Mouse (Mus musculus) heart, adult 2 months (tissue): ENCODE data around the gene Top1.

Source experiments
- CTCF ChIP-seq: fragments of 200-600 bp; IDR thresholded peaks from 2 replicates; pipeline ENCODE4 v1.8.1; 2022; ENCODE audit warnings: antibody characterized with exemption, mild to moderate bottlenecking, moderate library complexity
- EP300 ChIP-seq: fragments of 200-500 bp; IDR thresholded peaks from 2 replicates; pipeline ENCODE4 v1.6.1; 2011; ENCODE audit warnings: low read depth, low read length, control low read depth; ENCODE audit not compliant: insufficient read depth
- POLR2A ChIP-seq: fragments of 200-500 bp; IDR thresholded peaks from 2 replicates; pipeline ENCODE4 v1.6.1; 2011; ENCODE audit warnings: mild to moderate bottlenecking, low read depth, low read length, control low read depth; ENCODE audit not compliant: insufficient read depth

- TF ChIP-seq CTCF (no peak), EP300 (no peak), POLR2A (no peak)
Observed at GRCm38 (mm10) chr2:160707673-160708072, 62.0 kb downstream of the Top1 start.
